Mouse (Mus musculus) embryo, embryonic 10.5 days (tissue): ENCODE measurements at regions not wholly inside any gene's neighbourhood (a gene's known extent, or its start where the extent isn't known, plus 50 kb on each side); places are given as distances from the start of the nearest gene placed in this dataset.

Experiments
- DNase-seq: peaks from one replicate; pipeline ENCODE4 v3.0.0-alpha.2; 2015; ENCODE audit warnings: low spot score

GRCm38 (mm10) chr3:147096179-147096578 lies 244.0 kb downstream of the Ttll7 start:
- no peak for DNase-seq

GRCm38 (mm10) chr3:147098065-147098580 lies 246.0 kb downstream of the Ttll7 start:
- DNase-seq: no peak

- no peak for DNase-seq
Measured at GRCm38 (mm10) chr3:147098611-147099010, 246.4 kb downstream of the Ttll7 start.

- no peak for DNase-seq
Measured at GRCm38 (mm10) chr3:147099143-147099713, 247.1 kb downstream of the Ttll7 start.

GRCm38 (mm10) chr3:147101053-147101764 lies 249.0 kb downstream of the Ttll7 start:
- no peak for DNase-seq

- DNase-seq: no peak
Measured at GRCm38 (mm10) chr3:147101765-147102113, 249.6 kb downstream of the Ttll7 start.

- no peak for DNase-seq
Measured at GRCm38 (mm10) chr3:147103428-147103827, 251.3 kb downstream of the Ttll7 start.

- no peak for DNase-seq
Measured at GRCm38 (mm10) chr3:147117609-147118008, 265.4 kb downstream of the Ttll7 start.

GRCm38 (mm10) chr3:147118092-147118491 lies 265.9 kb downstream of the Ttll7 start:
- DNase-seq: peak; percentile 23

GRCm38 (mm10) chr3:147118622-147119021 lies 266.5 kb downstream of the Ttll7 start:
- DNase-seq: no peak

GRCm38 (mm10) chr3:147121826-147122225 lies 269.7 kb downstream of the Ttll7 start:
- DNase-seq: no peak

- no peak for DNase-seq
Measured at GRCm38 (mm10) chr3:147127740-147128139, 275.6 kb downstream of the Ttll7 start.

GRCm38 (mm10) chr3:147132830-147133229 lies 280.7 kb downstream of the Ttll7 start:
- DNase-seq: no peak

- no peak for DNase-seq
Measured at GRCm38 (mm10) chr3:147133408-147133807, 281.2 kb downstream of the Ttll7 start.

GRCm38 (mm10) chr3:147140414-147140813 lies 288.2 kb downstream of the Ttll7 start:
- DNase-seq: no peak

GRCm38 (mm10) chr3:147153456-147153855 lies 301.3 kb downstream of the Ttll7 start:
- DNase-seq: peak; percentile 43

- no peak for DNase-seq
Measured at GRCm38 (mm10) chr3:147153998-147154397, 301.8 kb downstream of the Ttll7 start.

- no peak for DNase-seq
Measured at GRCm38 (mm10) chr3:147163126-147163525, 311.0 kb downstream of the Ttll7 start.

- no peak for DNase-seq
Measured at GRCm38 (mm10) chr3:147163540-147163939, 311.4 kb downstream of the Ttll7 start.

- no peak for DNase-seq
Measured at GRCm38 (mm10) chr3:147164931-147165330, 312.8 kb downstream of the Ttll7 start.

GRCm38 (mm10) chr3:147166555-147166954 lies 314.4 kb downstream of the Ttll7 start:
- no peak for DNase-seq

- DNase-seq: no peak
Measured at GRCm38 (mm10) chr3:147169215-147169614, 317.0 kb downstream of the Ttll7 start.

- DNase-seq: no peak
Measured at GRCm38 (mm10) chr3:147170106-147170505, 317.9 kb downstream of the Ttll7 start.

- no peak for DNase-seq
Measured at GRCm38 (mm10) chr3:147178746-147179145, 326.6 kb downstream of the Ttll7 start.
